Mouse (Mus musculus) effector memory CD4-positive, alpha-beta T cell, adult 5 months (primary cell): ENCODE data around the gene Gm3264. TPM values are rescaled to one million over a fixed set of nuclear protein-coding genes. Genes with fewer than 3 reads are reported as not detected.

ENCODE experiments used
- polyA plus RNA-seq: library from polyadenylated mRNA; unstranded; fragments of 100-300 nt; shearing (Covaris generic); gene quantifications from one replicate; pipeline ENCODE4 v1.2.1, GENCODE M21; 2017

Gene Gm3264
- polyA plus RNA-seq = not detected

GRCm38 (mm10) chr14:4855299-4855980 is at the start of gene Gm3264:
Gm3264 (plus strand) TSS chr14:4855576.

GRCm38 (mm10) chr14:4837806-4838205 is 17.6 kb upstream of the Gm3264 start, which contains the start of gene Gm3269:
Gm3269 (plus strand) TSS chr14:4838106.

GRCm38 (mm10) chr14:4892116-4892515 is 36.7 kb downstream of the Gm3264 start, which contains the start of gene Gm3278:
Gm3278 (plus strand) TSS chr14:4892416.

Other genes with a start within 250 kb of the Gm3264 start
- not detected for gene Gm8159, start 223.2 kb upstream of the Gm3264 start, polyA plus RNA-seq
- gene Gm3239, start 191.4 kb upstream of the Gm3264 start, polyA plus RNA-seq = not detected
- gene Gm7876, start 146.3 kb upstream of the Gm3264 start, polyA plus RNA-seq = not detected
- 0.21 TPM for gene Gm3252, start 128.8 kb upstream of the Gm3264 start, polyA plus RNA-seq
- not detected for gene Gm9602, start 79.2 kb upstream of the Gm3264 start, polyA plus RNA-seq
- gene Gm3269, start 17.5 kb upstream of the Gm3264 start, polyA plus RNA-seq = not detected
- gene Gm3278, start 36.8 kb downstream of the Gm3264 start, polyA plus RNA-seq = not detected
- gene Gm8297, start 128.4 kb downstream of the Gm3264 start, polyA plus RNA-seq = not detected
- gene Gm3298, start 160.3 kb downstream of the Gm3264 start, polyA plus RNA-seq = not detected
- gene 4930555G01Rik, start 195.1 kb downstream of the Gm3264 start, polyA plus RNA-seq = not detected
- not detected for gene Gm8281, start 215.5 kb downstream of the Gm3264 start, polyA plus RNA-seq